Mouse (Mus musculus) neural tube, embryonic 13.5 days (tissue): ENCODE measurements around the gene Stard3. TPM values are rescaled to one million over a fixed set of nuclear protein-coding genes. Genes with fewer than 3 reads are reported as not detected.
A peak's percentile ranks its signal among the peaks of the same experiment; 100 is the strongest.

Source experiments
- ATAC-seq: fragments of 200-750 bp; cut with Nextera tagmentation; 2 replicates; pipeline ENCODE4 v1.8.0; 2017; ENCODE audit warnings: low read depth, mild to moderate bottlenecking, moderate TSS enrichment, moderate library complexity
- H3K27ac ChIP-seq: fragments of 300-500 bp; sonication (generic); replicated peaks from 2 replicates; pipeline ENCODE4 v1.5.1; 2015; ENCODE audit warnings: moderate library complexity, mild to moderate bottlenecking, inconsistent platforms
- H3K27me3 ChIP-seq: fragments of 300-500 bp; sonication (generic); 2 replicates; pipeline ENCODE4 v1.6.1; 2015; ENCODE audit warnings: mild to moderate bottlenecking, inconsistent platforms
- H3K36me3 ChIP-seq: fragments of 300-500 bp; sonication (generic); 2 replicates; pipeline ENCODE4 v1.6.1; 2015; ENCODE audit warnings: mild to moderate bottlenecking, inconsistent platforms
- H3K4me1 ChIP-seq: fragments of 300-500 bp; sonication (generic); replicated peaks from 2 replicates; pipeline ENCODE4 v1.6.1; 2015; ENCODE audit warnings: inconsistent platforms
- H3K4me2 ChIP-seq: fragments of 300-500 bp; sonication (generic); 2 replicates; pipeline ENCODE4 v1.6.1; 2015; ENCODE audit warnings: inconsistent platforms, mild to moderate bottlenecking, moderate library complexity
- H3K4me3 ChIP-seq: fragments of 300-500 bp; sonication (generic); 2 replicates; pipeline ENCODE4 v1.5.1; 2015; ENCODE audit warnings: mild to moderate bottlenecking, inconsistent platforms
- H3K9ac ChIP-seq: fragments of 300-500 bp; sonication (generic); 2 replicates; pipeline ENCODE4 v1.6.1; 2015; ENCODE audit warnings: moderate library complexity, mild to moderate bottlenecking, inconsistent platforms
- H3K9me3 ChIP-seq: fragments of 300-500 bp; sonication (generic); 2 replicates; pipeline ENCODE4 v1.6.1; 2016; ENCODE audit warnings: inconsistent platforms
- WGBS: fragments of 180-500 bp; shearing (Covaris S2); methylation state at CpG from one replicate; pipeline ENCODE4 v1.1.7; 2015; 5-methylcytosine and 5-hydroxymethylcytosine counted together
- polyA plus RNA-seq: library from polyadenylated mRNA; unstranded; fragments of >200 nt; fragmentation: Nextera tagmentation; extraction: Ambion mirVana; gene quantifications from 2 replicates; pipeline ENCODE4 v1.2.1, GENCODE M21; 2015

The Stard3 gene
- polyA plus RNA-seq, 1 experiment from 2014 or later: 39.7 TPM

DNA sequence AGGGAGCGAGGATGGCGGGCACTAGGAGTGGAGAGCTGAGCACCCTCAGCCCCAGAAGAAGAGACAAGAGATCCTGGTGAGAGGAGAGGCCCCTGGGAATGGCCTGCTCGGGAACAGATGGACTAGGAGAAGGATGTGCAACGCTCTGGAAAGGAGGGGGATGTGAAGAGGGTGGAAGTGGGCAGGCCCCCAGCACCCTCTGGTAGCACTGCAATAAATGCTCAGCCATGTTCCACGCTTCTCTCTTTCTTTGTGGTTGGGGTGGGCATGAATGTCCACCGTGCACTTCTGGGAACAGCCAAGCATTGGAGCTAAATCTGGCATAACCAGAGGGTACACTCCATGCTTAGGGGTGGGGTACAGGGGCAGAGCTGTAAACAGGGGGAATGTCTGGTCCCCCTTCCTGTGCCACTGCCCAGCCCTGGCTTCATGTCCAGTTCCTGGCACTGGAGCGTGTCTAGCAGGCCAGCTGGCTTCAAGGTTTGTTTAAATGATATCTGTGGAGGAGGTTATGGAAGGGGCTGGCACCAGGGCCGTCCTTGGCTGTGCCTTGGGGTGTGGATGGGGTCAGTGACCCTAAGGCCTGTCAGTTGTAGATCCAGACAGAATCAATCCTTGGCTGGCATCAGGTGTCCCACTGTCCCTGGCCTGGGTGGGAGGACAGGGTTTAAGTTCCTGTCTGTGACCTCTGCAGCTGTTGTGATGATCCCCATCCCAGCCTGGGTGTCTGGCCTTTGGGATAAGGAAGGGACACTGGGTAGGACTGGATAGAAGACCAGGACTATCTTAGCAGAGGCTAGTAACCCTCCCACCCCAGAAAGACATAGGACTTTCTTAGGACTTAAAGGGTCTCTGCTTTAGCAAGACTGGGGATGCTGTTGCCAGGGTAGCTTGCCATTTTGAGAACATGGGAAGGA, 26.8 kb downstream of the Stard3 start:
- Histone ChIP-seq H3K36me3 (peaks cover 11% of the 10 kb centered on the region), H3K4me1 (no peaks in the 10 kb centered on the region; the same call in 1 of the 2 replicates), H3K4me3 (no peak overlapping the region), H3K4me2 (no peak overlapping the region), H3K9me3 (no peaks in the 10 kb centered on the region), H3K27me3 (peaks cover 61% of the 10 kb centered on the region), H3K27ac (no peak overlapping the region), H3K9ac (no peak overlapping the region)
- no peak for ATAC-seq
- WGBS: 57% methylated on average over 8 of the region's 8 CpGs

DNA sequence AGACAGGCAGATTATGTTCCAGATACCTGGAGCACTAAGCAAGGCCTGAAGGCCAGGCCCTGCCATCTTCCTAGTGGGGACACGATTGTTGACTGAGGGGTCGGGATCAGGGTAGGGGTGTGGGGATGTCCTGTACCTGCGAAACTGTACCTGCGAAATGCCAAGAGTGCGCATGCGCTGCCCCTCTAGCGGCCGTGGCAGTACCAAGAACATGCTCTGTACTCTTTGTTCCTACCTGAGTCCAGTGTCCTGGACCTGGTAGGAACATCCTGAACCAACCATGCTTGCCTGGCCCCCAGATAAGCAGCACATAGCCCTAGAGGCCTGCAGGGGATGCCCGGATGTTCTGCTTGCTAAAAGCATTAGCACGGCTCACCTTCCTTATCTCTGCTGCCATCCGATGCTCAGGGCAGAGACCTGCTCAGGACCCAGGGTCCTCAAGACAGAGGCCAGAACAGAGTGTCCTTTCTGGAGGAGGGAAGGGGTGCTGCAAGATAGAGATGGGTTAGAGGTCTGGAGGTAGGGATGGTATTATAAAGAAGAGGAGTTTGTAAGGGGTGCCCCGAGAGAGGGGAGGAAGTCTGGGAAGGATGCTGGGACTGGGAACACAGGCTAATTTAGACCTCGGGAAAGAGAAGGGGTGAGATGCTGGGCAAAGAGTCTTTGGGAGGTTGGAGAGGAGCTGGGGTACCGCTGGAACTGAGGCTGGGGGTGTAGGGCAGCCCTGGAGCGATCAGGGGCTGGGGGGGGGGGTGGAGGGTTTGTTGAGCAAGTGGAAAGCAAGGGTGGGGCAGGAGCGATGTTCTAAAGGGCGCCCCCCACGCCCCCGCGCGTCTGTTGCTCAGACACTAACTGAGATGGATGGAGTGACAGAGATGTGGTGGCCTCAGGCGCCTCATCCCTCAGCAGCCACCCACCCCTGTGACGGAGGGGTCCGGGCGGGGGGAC, 27.7 kb downstream of the Stard3 start, which contains the start of gene Pnmt:
Pnmt (plus strand) TSS at position 813 of the 948 bp plus-strand sequence.
- no peak within 1 kb of the TSS for H3K27ac ChIP-seq
- H3K36me3 ChIP-seq: peaks cover 2% of the 10 kb centered on the region
- H3K9ac ChIP-seq: 0 out of 2 replicates have a peak within 1 kb of the TSS, but pooled peaks have one; percentile 44
- peak within 1 kb of the TSS; percentile 24; the same call in 1 of the 2 replicates for H3K4me2 ChIP-seq
- peaks cover 70% of the 10 kb centered on the region for H3K27me3 ChIP-seq
- no peak for ATAC-seq
- no peaks in the 10 kb centered on the region for H3K9me3 ChIP-seq
- 56% methylated on average over 25 of the region's 25 CpGs for WGBS
- no peaks in the 10 kb centered on the region; the same call in 1 of the 2 replicates for H3K4me1 ChIP-seq
- H3K4me3 ChIP-seq: 0 out of 2 replicates have a peak within 1 kb of the TSS, but pooled peaks have one; percentile 8

DNA sequence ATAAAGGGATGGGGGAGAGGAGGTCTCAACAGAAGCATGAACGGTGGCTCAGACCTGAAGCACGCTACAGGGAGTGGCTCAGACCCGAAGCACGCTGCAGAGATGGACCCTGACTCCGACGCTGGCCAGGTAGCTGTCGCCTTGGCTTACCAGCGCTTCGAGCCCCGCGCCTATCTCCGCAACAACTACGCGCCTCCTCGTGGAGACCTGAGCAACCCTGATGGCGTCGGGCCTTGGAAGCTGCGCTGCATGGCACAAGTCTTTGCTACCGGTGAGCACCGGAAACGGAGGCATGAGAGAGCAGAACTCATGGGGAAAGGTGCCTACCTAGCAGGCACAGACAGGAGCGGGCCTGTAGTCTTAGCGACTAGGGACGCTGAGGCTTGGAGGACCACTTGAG, 28.4 kb downstream of the Stard3 start:
- no peaks in the 10 kb centered on the region for H3K36me3 ChIP-seq
- peaks cover 76% of the 10 kb centered on the region for H3K27me3 ChIP-seq
- peak overlapping the region; percentile 24; the same call in 1 of the 2 replicates for H3K4me2 ChIP-seq
- H3K4me1 ChIP-seq: no peaks in the 10 kb centered on the region; the same call in 1 of the 2 replicates
- ATAC-seq: no peak
- H3K9me3 ChIP-seq: no peaks in the 10 kb centered on the region
- no peak overlapping the region for H3K27ac ChIP-seq
- H3K9ac ChIP-seq: 0 out of 2 replicates have a peak overlapping the region, but pooled peaks have one; percentile 44
- H3K4me3 ChIP-seq: 0 out of 2 replicates have a peak overlapping the region, but pooled peaks have one; percentile 8
- 24% methylated on average over 24 of the region's 24 CpGs for WGBS

DNA sequence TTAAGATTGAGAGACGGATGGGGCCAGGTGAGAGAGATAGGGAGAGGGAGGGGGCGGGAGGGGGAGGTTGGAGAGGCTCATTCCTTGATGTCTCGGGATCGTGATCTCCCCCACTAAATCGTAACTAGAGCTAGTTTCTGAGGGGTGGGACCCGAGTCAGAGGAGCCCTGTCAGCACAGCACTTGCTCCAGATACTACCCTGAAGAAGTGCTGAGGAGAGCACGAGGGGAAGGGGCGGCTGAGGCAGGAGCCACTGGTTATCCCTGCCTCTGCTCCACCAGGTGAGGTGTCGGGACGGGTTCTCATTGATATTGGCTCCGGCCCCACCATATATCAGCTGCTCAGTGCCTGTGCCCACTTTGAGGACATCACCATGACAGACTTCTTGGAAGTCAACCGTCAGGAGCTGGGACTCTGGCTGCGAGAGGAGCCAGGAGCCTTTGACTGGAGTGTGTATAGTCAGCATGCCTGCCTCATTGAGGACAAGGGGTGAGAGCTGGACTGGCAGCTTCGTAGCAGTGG, 28.9 kb downstream of the Stard3 start:
- Histone ChIP-seq H3K4me2 (no peak overlapping the region), H3K9ac (no peak overlapping the region), H3K4me1 (no peaks in the 10 kb centered on the region; the same call in 1 of the 2 replicates), H3K4me3 (no peak overlapping the region), H3K27me3 (peaks cover 81% of the 10 kb centered on the region), H3K36me3 (no peaks in the 10 kb centered on the region), H3K27ac (no peak overlapping the region), H3K9me3 (no peaks in the 10 kb centered on the region)
- WGBS: 57% methylated on average over 14 of the region's 14 CpGs
- ATAC-seq: no peak

DNA sequence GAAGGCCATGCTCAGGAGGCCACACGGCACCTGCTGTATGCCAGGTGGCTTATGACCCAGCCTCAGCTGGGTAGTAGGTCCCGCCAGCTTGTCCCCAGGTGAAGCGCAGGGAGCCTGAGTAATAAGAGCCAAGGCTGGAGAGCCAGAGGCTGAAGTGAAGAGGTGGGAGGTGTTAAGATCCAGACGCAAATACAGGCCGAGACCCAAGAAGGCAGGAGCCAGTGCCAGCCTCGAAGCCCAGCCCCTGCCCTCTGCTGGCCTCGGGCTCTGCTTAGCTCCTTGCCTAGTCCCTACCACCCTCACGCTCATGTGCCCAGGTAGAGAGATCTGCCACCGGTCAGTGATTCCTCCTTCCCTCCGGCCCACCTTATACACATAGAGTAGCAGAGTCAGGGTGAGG, 30.1 kb downstream of the Stard3 start:
- Histone ChIP-seq H3K9me3 (no peaks in the 10 kb centered on the region), H3K4me1 (peaks cover 1% of the 10 kb centered on the region; the same call in 1 of the 2 replicates), H3K4me3 (no peak overlapping the region), H3K27ac (no peak overlapping the region), H3K36me3 (no peaks in the 10 kb centered on the region), H3K4me2 (no peak overlapping the region), H3K9ac (no peak overlapping the region), H3K27me3 (peaks cover 87% of the 10 kb centered on the region)
- no peak for ATAC-seq
- 83% methylated on average over 10 of the region's 10 CpGs for WGBS

DNA sequence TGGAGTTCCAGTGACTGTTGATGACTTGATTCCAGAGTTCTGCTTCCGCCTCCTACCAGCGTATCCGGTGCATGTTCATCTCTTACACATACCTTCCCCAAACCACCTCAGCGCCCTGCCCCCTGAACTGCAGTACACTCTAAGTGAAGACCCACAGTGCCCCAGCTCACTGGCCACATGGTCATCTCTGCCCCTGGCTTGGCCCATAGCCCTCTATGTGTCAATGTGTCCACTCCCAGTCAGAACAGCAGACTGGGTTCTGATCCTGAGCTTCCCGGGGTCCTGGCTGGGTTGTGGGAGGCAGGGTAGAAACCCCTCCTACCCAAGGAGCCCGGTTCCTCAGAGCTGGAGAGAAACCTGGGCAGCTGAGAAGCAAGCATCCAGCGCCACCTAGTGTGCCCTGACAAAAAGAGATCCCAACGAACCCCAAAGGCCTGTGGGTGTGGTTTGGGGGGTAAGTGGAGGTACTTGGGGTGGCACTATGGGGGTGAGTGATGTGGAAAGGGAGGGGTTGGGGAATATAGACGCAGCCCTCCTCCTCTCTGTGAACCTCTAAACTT, 31.1 kb downstream of the Stard3 start:
- 25% methylated on average over 9 of the region's 9 CpGs for WGBS
- Histone ChIP-seq H3K27me3 (peaks cover 82% of the 10 kb centered on the region), H3K27ac (no peak overlapping the region), H3K36me3 (no peaks in the 10 kb centered on the region), H3K9me3 (no peaks in the 10 kb centered on the region), H3K4me2 (no peak overlapping the region), H3K4me3 (no peak overlapping the region), H3K4me1 (peaks cover 11% of the 10 kb centered on the region), H3K9ac (0 out of 2 replicates have a peak overlapping the region, but pooled peaks have one; percentile 3)
- ATAC-seq: no peak

DNA sequence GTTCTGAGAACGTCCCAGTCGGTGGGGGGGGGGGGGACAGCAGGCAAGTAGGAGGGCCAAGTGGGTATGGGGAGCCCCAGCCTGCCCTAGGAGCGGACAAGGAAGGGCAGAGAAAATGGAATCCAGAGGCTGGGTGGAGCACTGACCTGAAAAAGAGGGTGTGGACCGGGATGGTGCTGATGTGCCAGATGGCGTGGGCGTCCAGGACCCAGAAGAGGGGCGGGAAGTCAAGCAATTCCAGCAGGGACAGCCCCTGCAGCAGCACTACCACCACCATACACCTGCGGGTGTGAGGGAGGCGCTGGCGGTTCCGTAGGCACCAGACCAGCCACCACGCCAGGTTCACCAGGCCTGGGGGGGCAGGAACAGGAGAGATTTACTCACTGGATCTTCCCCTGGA, 32.0 kb downstream of the Stard3 start:
- 71% methylated on average over 12 of the region's 12 CpGs for WGBS
- no peak overlapping the region for H3K27ac ChIP-seq
- no peaks in the 10 kb centered on the region for H3K36me3 ChIP-seq
- H3K4me3 ChIP-seq: no peak overlapping the region
- no peaks in the 10 kb centered on the region for H3K9me3 ChIP-seq
- H3K4me2 ChIP-seq: no peak overlapping the region
- ATAC-seq: no peak
- peaks cover 74% of the 10 kb centered on the region for H3K27me3 ChIP-seq
- H3K4me1 ChIP-seq: peaks cover 18% of the 10 kb centered on the region
- H3K9ac ChIP-seq: no peak overlapping the region

DNA sequence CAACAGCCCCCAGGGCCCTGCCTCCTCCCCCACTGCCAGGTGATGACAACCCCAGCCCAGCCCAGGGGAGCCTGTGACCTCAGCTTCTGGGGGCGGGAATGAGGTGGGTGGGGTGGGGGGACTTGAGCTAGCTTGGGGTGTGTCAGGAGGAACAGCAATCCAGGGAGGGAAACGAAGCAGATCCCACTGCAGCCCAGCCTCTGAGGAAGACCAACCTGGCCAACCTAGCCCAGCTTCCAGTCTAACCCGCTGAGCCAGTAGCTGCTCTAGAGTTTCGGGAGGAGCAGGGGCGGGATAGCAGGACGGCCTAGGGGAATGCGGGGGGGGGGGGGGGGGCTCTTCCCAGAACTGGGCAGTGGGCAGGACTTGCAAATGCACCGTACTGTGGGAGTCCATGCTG, 33.9 kb downstream of the Stard3 start:
- Histone ChIP-seq H3K27me3 (peaks cover 55% of the 10 kb centered on the region), H3K36me3 (no peaks in the 10 kb centered on the region), H3K4me3 (no peak overlapping the region), H3K4me1 (peaks cover 19% of the 10 kb centered on the region), H3K27ac (no peak overlapping the region), H3K9me3 (no peaks in the 10 kb centered on the region), H3K9ac (no peak overlapping the region), H3K4me2 (no peak overlapping the region)
- ATAC-seq: no peak
- WGBS: 17% methylated on average over 7 of the region's 8 CpGs

DNA sequence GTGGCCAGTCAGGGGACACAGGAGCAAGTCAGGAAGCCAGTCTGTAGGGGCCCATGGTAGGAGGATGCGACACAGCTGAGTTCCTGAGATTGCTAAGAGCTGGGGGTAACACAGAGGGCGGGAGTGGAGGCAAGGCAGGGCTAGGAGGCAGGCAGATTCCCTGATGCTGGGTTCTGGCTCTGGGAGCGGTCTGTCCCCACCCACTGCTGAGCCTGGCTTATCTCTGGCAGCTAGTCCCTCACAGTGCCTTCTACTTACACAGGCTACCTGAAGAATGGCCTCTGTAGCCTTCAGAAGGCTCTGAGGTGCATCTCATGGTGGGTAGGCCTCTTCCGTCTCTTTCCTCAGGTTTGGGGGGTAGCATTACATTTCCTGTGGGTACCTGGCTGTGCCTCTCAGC, 34.5 kb downstream of the Stard3 start:
- H3K9ac ChIP-seq: no peak overlapping the region
- H3K9me3 ChIP-seq: no peaks in the 10 kb centered on the region
- 46% methylated on average over 4 of the region's 4 CpGs for WGBS
- H3K4me1 ChIP-seq: peaks cover 19% of the 10 kb centered on the region
- peaks cover 49% of the 10 kb centered on the region for H3K27me3 ChIP-seq
- H3K4me2 ChIP-seq: no peak overlapping the region
- no peaks in the 10 kb centered on the region; the same call in 1 of the 2 replicates for H3K36me3 ChIP-seq
- no peak overlapping the region for H3K27ac ChIP-seq
- no peak overlapping the region for H3K4me3 ChIP-seq
- ATAC-seq: no peak

DNA sequence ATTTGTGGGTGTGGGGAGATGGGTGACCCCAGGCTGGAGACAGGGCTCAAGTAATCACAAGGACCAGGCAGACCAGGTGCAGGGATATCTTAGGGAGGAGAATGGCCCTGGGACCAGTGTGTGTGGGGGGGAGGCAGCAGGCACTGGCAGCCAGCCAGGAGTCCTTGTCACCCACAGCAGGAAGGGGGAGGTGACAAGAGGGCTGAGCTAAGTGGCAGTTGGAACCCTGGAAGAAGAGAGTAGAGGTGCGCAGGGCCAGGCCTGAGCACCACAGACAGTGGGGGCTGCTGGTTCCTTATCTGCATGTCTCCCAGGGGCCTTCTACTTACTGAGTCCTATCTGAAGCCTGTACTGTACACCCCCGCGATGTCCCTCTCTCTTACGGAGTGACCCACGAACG, 35.1 kb downstream of the Stard3 start:
- Histone ChIP-seq H3K27ac (no peak overlapping the region), H3K9ac (no peak overlapping the region), H3K9me3 (no peaks in the 10 kb centered on the region), H3K36me3 (no peaks in the 10 kb centered on the region; the same call in 1 of the 2 replicates), H3K4me1 (peaks cover 19% of the 10 kb centered on the region), H3K4me3 (no peak overlapping the region), H3K27me3 (peaks cover 42% of the 10 kb centered on the region), H3K4me2 (no peak overlapping the region)
- ATAC-seq: no peak
- WGBS: 79% methylated on average over 6 of the region's 6 CpGs

DNA sequence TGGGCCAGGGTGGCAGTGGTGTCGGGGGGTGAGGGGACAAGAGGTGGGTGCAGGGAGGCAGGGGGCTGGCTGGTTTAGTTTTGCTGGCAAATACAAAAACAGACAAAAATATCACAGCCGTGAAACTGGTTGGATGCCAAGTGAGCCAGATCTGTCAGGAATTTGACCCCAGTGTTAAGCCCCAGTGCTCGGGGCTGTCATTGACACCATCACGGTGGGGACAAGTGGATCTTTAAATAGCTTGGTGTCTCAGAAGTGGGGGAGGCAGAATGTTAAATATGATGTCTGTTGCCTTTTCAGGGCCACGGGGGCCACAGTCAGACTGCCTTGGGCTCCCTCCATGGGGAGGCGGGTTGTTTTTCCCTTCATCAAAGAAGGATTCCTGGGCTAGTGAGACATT, 36.1 kb downstream of the Stard3 start:
- Histone ChIP-seq H3K9me3 (no peaks in the 10 kb centered on the region), H3K4me1 (peaks cover 20% of the 10 kb centered on the region), H3K36me3 (no peaks in the 10 kb centered on the region; the same call in 1 of the 2 replicates), H3K9ac (no peak overlapping the region), H3K4me3 (no peak overlapping the region), H3K4me2 (no peak overlapping the region), H3K27ac (no peak overlapping the region), H3K27me3 (peaks cover 33% of the 10 kb centered on the region)
- no peak for ATAC-seq
- 62% methylated on average over 6 of the region's 6 CpGs for WGBS
